Mouse (Mus musculus): ENCODE measurements around the gene Zmym6. TPM values are rescaled to one million over a fixed set of nuclear protein-coding genes. Genes with fewer than 3 reads are reported as not detected.

Zmym6 gene
- total RNA-seq, 2 experiments from 2014 or later: 11.2 to 12.3 TPM

GRCm38 (mm10) chr4:127107566-127107965 is 30.4 kb downstream of the Zmym6 start:
- ATAC-seq (replicated peaks; ENCODE audit: low FRiP score, low TSS enrichment, poor library complexity, severe bottlenecking): no peak

GRCm38 (mm10) chr4:127110570-127110969 is 33.4 kb downstream of the Zmym6 start:
- ATAC-seq (replicated peaks; ENCODE audit: low FRiP score, low TSS enrichment, poor library complexity, severe bottlenecking): no peak

GRCm38 (mm10) chr4:127123391-127123790 is 46.2 kb downstream of the Zmym6 start, which contains the start of gene Tmem35b:
Gene Tmem35b (plus strand): TSS chr4:127123691.
- no peak for ATAC-seq (replicated peaks; ENCODE audit: low FRiP score, low TSS enrichment, poor library complexity, severe bottlenecking)

GRCm38 (mm10) chr4:127124331-127124730 is 47.1 kb downstream of the Zmym6 start:
- no peak for ATAC-seq (replicated peaks; ENCODE audit: low FRiP score, low TSS enrichment, poor library complexity, severe bottlenecking)

- ATAC-seq (replicated peaks; ENCODE audit: low FRiP score, low TSS enrichment, poor library complexity, severe bottlenecking): peak; percentile 100
Observed at GRCm38 (mm10) chr4:127125834-127126463, 48.8 kb downstream of the Zmym6 start.

- no peak for ATAC-seq (replicated peaks; ENCODE audit: low FRiP score, low TSS enrichment, poor library complexity, severe bottlenecking)
Observed at GRCm38 (mm10) chr4:127134687-127135086, 57.5 kb downstream of the Zmym6 start.

GRCm38 (mm10) chr4:127137591-127137990 is 60.4 kb downstream of the Zmym6 start:
- no peak for ATAC-seq (replicated peaks; ENCODE audit: low FRiP score, low TSS enrichment, poor library complexity, severe bottlenecking)

GRCm38 (mm10) chr4:127138486-127138885 is 61.3 kb downstream of the Zmym6 start:
- no peak for ATAC-seq (replicated peaks; ENCODE audit: low FRiP score, low TSS enrichment, poor library complexity, severe bottlenecking)

- no peak for ATAC-seq (replicated peaks; ENCODE audit: low FRiP score, low TSS enrichment, poor library complexity, severe bottlenecking)
Observed at GRCm38 (mm10) chr4:127150031-127150430, 72.8 kb downstream of the Zmym6 start.

- ATAC-seq (replicated peaks; ENCODE audit: low FRiP score, low TSS enrichment, poor library complexity, severe bottlenecking): no peak
Observed at GRCm38 (mm10) chr4:127153345-127153744, 76.2 kb downstream of the Zmym6 start.

GRCm38 (mm10) chr4:127155757-127156156 is 78.6 kb downstream of the Zmym6 start:
- ATAC-seq (replicated peaks; ENCODE audit: low FRiP score, low TSS enrichment, poor library complexity, severe bottlenecking): 0 out of 2 replicates have a peak, but pooled peaks have one; percentile 30

- ATAC-seq (replicated peaks; ENCODE audit: low FRiP score, low TSS enrichment, poor library complexity, severe bottlenecking): no peak
Observed at GRCm38 (mm10) chr4:127157746-127158145, 80.6 kb downstream of the Zmym6 start.

GRCm38 (mm10) chr4:127163926-127164325 is 86.7 kb downstream of the Zmym6 start:
- no peak for ATAC-seq (replicated peaks; ENCODE audit: low FRiP score, low TSS enrichment, poor library complexity, severe bottlenecking)

GRCm38 (mm10) chr4:127167096-127167495 is 89.9 kb downstream of the Zmym6 start:
- ATAC-seq (replicated peaks; ENCODE audit: low FRiP score, low TSS enrichment, poor library complexity, severe bottlenecking): no peak

GRCm38 (mm10) chr4:127167731-127168130 is 90.5 kb downstream of the Zmym6 start:
- ATAC-seq (replicated peaks; ENCODE audit: low FRiP score, low TSS enrichment, poor library complexity, severe bottlenecking): no peak

- ATAC-seq (replicated peaks; ENCODE audit: low FRiP score, low TSS enrichment, poor library complexity, severe bottlenecking): peak; percentile 20
Observed at GRCm38 (mm10) chr4:127168211-127168913, 91.2 kb downstream of the Zmym6 start.

- no peak for ATAC-seq (replicated peaks; ENCODE audit: low FRiP score, low TSS enrichment, poor library complexity, severe bottlenecking)
Observed at GRCm38 (mm10) chr4:127168914-127169345, 91.7 kb downstream of the Zmym6 start, which contains the start of gene Dlgap3. Gene Dlgap3 (plus strand): TSS chr4:127169204.

GRCm38 (mm10) chr4:127169346-127170221 is 92.4 kb downstream of the Zmym6 start:
- ATAC-seq (replicated peaks; ENCODE audit: low FRiP score, low TSS enrichment, poor library complexity, severe bottlenecking): peak; percentile 40; the same call in 1 of the 2 replicates

- no peak for ATAC-seq (replicated peaks; ENCODE audit: low FRiP score, low TSS enrichment, poor library complexity, severe bottlenecking)
Observed at GRCm38 (mm10) chr4:127170866-127171265, 93.7 kb downstream of the Zmym6 start.

Measured in megakaryocyte-erythroid progenitor cell, adult 5-6 weeks (primary cell).